Mouse (Mus musculus): ENCODE results near the gene Smim5. TPM values are rescaled to one million over a fixed set of nuclear protein-coding genes. Genes with fewer than 3 reads are reported as not detected.

Gene Smim5
- total and polyA plus RNA-seq, 3 experiments, result 0.42 to 1.4 (median 0.98) TPM

GRCm38 (mm10) chr11:115916579-115916978, 16.8 kb downstream of the Smim5 start:
- Histone ChIP-seq H3K27me3 (replicated peaks) (no peaks in the 10 kb centered on the region), H3K27ac (ENCODE audit: insufficient read depth, low read depth) (no peak overlapping the region), H3K4me2 (ENCODE audit: insufficient read depth, low read depth, poor library complexity, severe bottlenecking) (no peak overlapping the region), H3K4me1 (ENCODE audit: control insufficient read depth in 1 of 2, insufficient read depth in 2 of 2) (peaks cover 0 to 7% of the 10 kb centered on the region in 2 experiments; a peak in 1 of 4 replicates), H3K9ac (ENCODE audit: insufficient read depth, low read depth) (no peak overlapping the region), H3K9me3 (replicated peaks; ENCODE audit: low read length) (no peaks in the 10 kb centered on the region), H3K4me3 (replicated peaks in 1 of 3; ENCODE audit: low read depth in 2 of 3, low read length in 2 of 3, poor library complexity in 1 of 3) (no peak overlapping the region), H3K79me2 (replicated peaks; ENCODE audit: control insufficient read depth, extremely low read depth, insufficient read depth, poor library complexity, severe bottlenecking) (no peaks in the 10 kb centered on the region), H3K36me3 (replicated peaks in 1 of 2; ENCODE audit: control insufficient read depth in 1 of 2, insufficient read depth in 1 of 2, low read length in 1 of 2) (peaks cover 53 to 82% of the 10 kb centered on the region in 2 experiments)
- DNase-seq (ENCODE audit: extremely low read depth), result no peak
- dilution Hi-C loops (cut with MboI; ENCODE audit: extremely low pct_ligation_motif_present, extremely low pct_unique_long_range_greater_than_20kb, low sequenced_read_pairs) (no loop called here), in situ Hi-C loops (cut with MboI; ENCODE audit: low pct_ligation_motif_present, low pct_unique_long_range_greater_than_20kb, low sequenced_read_pairs) (no loop called here)
- TF ChIP-seq USF2 (conservative IDR thresholded peaks at IDR 0.05; ENCODE audit: low read depth, low read length) (no peak), KAT2A (IDR thresholded peaks at IDR 0.05; ENCODE audit: insufficient replicate concordance, low read length) (no peak), TBP (conservative IDR thresholded peaks at IDR 0.05; ENCODE audit: low read depth, low read length) (no peak), HCFC1 (IDR thresholded peaks at IDR 0.05; ENCODE audit: low read depth, low read length) (no peak), PAX5 (IDR thresholded peaks at IDR 0.05; ENCODE audit: low read length) (no peak), GABPA (IDR thresholded peaks at IDR 0.05; ENCODE audit: insufficient replicate concordance, low read depth, low read length) (no peak), CHD2 (IDR thresholded peaks at IDR 0.05; ENCODE audit: low read length) (no peak), SIN3A (IDR thresholded peaks at IDR 0.05; ENCODE audit: low read length) (no peak), CHD1 (IDR thresholded peaks at IDR 0.05; ENCODE audit: low read depth, low read length) (no peak), IRF4 (IDR thresholded peaks at IDR 0.05; ENCODE audit: low read depth, low read length) (no peak), MAFK (IDR thresholded peaks at IDR 0.05; ENCODE audit: insufficient replicate concordance, low read length) (no peak), MXI1 (IDR thresholded peaks at IDR 0.05; ENCODE audit: low read depth, low read length) (no peak), MYC (IDR thresholded peaks at IDR 0.05; ENCODE audit: low read depth, low read length) (no peak), ZMIZ1 (IDR thresholded peaks at IDR 0.05; ENCODE audit: low read depth, low read length) (no peak), TCF12 (IDR thresholded peaks at IDR 0.05; ENCODE audit: low read depth, low read length) (no peak), POLR2A (IDR thresholded peaks at IDR 0.05; ENCODE audit: low read depth, low read length) (no peak), NRF1 (IDR thresholded peaks at IDR 0.05; ENCODE audit: low read depth, low read length) (no peak), MEF2A (IDR thresholded peaks at IDR 0.05; ENCODE audit: borderline replicate concordance, low read depth, low read length) (no peak), SMC3 (IDR thresholded peaks at IDR 0.05; ENCODE audit: low read depth, low read length) (no peak)

- peaks cover 0 to 12% of the 10 kb centered on the region in 2 experiments; a peak in 1 of 4 replicates for H3K4me1 ChIP-seq (ENCODE audit: control insufficient read depth in 1 of 2, insufficient read depth in 2 of 2)
- H3K36me3 ChIP-seq (replicated peaks in 1 of 2; ENCODE audit: control insufficient read depth in 1 of 2, insufficient read depth in 1 of 2, low read length in 1 of 2), result peaks cover 54 to 83% of the 10 kb centered on the region in 2 experiments
- no peaks in the 10 kb centered on the region for H3K79me2 ChIP-seq (replicated peaks; ENCODE audit: control insufficient read depth, extremely low read depth, insufficient read depth, poor library complexity, severe bottlenecking)
- in situ Hi-C loops (cut with MboI; ENCODE audit: low pct_ligation_motif_present, low pct_unique_long_range_greater_than_20kb, low sequenced_read_pairs), result no loop called here
- no peaks in the 10 kb centered on the region for H3K9me3 ChIP-seq (replicated peaks; ENCODE audit: low read length)
- no peak for TF ChIP-seq NRF1 (IDR thresholded peaks at IDR 0.05; ENCODE audit: low read depth, low read length)
- TF ChIP-seq PAX5 (IDR thresholded peaks at IDR 0.05; ENCODE audit: low read length), result no peak
- TF ChIP-seq RAD21 (IDR thresholded peaks at IDR 0.05; ENCODE audit: low read depth, low read length), result no peak
- no peak for TF ChIP-seq BHLHE40 (IDR thresholded peaks at IDR 0.05; ENCODE audit: low read depth, low read length)
- TF ChIP-seq ETS1 (conservative IDR thresholded peaks at IDR 0.05; ENCODE audit: low read depth, low read length), result no peak
- no peak for TF ChIP-seq MAX (IDR thresholded peaks at IDR 0.05; ENCODE audit: low read length)
- TF ChIP-seq TBP (conservative IDR thresholded peaks at IDR 0.05; ENCODE audit: low read depth, low read length), result no peak
- no peak for TF ChIP-seq ELF1 (IDR thresholded peaks at IDR 0.05; ENCODE audit: low read depth, low read length)
- no peak for TF ChIP-seq KAT2A (IDR thresholded peaks at IDR 0.05; ENCODE audit: insufficient replicate concordance, low read length)
- DNase-seq (ENCODE audit: extremely low read depth), result no peak
- H3K4me3 ChIP-seq (replicated peaks in 1 of 3; ENCODE audit: low read depth in 2 of 3, low read length in 2 of 3, poor library complexity in 1 of 3), result no peak overlapping the region
- H3K4me2 ChIP-seq (ENCODE audit: insufficient read depth, low read depth, poor library complexity, severe bottlenecking), result no peak overlapping the region
- no peaks in the 10 kb centered on the region for H3K27me3 ChIP-seq (replicated peaks)
- dilution Hi-C loops (cut with MboI; ENCODE audit: extremely low pct_ligation_motif_present, extremely low pct_unique_long_range_greater_than_20kb, low sequenced_read_pairs), result no loop called here
- no peak overlapping the region for H3K27ac ChIP-seq (ENCODE audit: insufficient read depth, low read depth)
- H3K9ac ChIP-seq (ENCODE audit: insufficient read depth, low read depth), result no peak overlapping the region
These were observed 18.9 kb downstream of the Smim5 start for GRCm38 (mm10) chr11:115918637-115919036.

All from CH12.LX (cell line).